Mouse (Mus musculus) urinary bladder, postnatal 36 days (tissue): Measurements from ENCODE around the gene Btbd3.

ENCODE experiments used
- DNase-seq, 2 experiments: peaks; one replicate each; pipeline ENCODE4 v3.0.0; 2022; ENCODE audit warnings: low spot score in 2 of 2, mixed read lengths in 1 of 2

Gene Btbd3

DNA sequence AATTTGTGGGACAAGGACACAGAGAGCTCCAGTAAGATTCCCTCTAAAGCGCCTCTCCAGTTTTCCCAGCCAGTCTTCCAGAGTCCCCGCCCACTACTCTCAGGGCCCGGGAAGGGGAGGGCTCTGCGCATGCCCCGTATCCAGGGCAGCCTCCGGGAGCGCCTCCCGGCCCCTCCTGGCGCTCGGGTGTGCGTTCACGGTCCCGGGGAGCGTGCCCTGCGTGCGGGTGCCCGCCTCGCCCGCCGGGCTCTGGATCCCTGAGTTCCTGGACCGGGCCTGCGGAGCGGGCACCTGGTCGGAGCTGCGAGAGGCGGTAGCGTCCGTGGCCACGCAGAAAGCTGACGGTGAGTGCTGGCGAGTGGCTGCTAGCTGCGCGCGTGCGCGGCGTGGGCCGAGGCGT lies at the start of gene Btbd3:
Btbd3 (plus strand) TSS at position 155 of the 400 bp plus-strand sequence.
- DNase-seq: peak; percentile 87 to 94

DNA sequence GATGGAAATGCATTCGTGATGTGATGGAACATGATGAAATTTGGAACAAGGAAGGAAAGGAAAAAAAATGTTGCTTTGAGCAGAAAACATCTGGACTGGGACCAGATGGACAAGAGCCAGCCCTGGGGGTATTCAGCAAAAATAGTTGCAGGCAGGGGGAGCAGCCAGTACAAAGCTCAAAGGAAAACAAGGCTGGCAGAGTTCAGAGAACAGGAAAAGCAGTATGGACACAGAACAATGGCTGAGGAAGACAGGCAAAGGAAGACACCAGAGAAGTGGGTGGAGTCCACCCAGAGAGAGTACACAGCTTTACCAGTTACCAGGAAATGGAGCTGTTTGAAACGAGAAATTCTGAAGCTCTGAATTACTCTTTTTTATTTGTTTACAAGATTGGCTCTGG lies 40.8 kb upstream of the Btbd3 start:
- peak in 1 of 2 experiments; percentile 45 for DNase-seq

DNA sequence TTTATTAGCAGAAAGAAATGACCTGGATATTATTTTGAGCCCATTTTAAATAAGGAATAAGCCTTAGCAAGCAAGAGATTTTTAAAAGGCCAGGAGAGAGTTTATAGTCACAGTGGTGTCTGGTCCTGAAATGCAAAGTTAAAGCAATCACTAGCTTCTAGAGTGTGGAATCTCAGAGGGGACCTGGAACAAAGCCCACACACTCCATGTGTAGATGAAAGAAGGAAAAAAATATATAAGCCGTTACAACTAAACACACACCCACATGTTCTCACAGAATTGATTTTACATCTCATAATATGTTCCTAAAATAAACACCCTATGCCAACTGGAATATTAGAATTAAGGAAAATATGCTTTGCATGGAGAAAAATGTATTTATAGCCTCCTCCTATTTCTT lies 36.1 kb upstream of the Btbd3 start:
- no peak for DNase-seq

DNA sequence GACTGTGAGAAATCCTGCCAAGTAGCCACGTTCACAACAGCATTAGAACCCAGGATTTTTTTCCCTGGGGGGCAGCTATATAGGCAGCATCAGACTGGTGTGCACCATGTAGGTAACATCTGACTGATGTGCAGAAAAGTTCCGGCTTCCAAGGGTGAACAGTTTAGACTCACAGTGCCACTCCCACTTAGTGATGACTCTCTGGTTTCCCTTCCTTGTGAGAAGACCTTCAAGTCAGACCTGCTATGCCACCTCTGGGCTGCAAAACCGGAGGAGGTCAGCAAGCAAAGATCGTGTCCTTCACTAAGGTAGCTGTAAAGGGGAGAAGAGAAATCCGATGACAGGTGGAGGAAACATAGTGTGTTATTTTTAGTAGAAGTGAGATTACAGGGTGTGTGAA lies 24.1 kb upstream of the Btbd3 start:
- DNase-seq: peak; percentile 13 to 33

DNA sequence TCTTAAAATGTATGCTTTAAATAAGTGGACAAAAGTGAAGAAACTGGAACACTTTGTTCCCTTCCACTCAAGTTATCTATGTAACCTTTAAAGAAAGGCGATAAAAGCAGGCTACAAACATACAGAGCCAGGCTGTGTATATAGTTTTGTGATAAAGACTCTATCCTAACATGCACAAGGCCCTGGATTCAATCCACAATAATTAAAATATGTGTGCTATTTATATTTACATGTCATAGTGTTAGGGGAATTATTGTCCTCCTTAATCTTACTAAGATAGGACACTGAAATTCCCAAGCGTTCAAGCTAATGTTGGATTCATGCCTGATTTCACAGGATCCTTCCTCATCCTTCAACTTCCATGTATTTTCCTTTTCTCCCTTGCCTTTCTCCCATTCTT lies 20.2 kb upstream of the Btbd3 start:
- no peak for DNase-seq

DNA sequence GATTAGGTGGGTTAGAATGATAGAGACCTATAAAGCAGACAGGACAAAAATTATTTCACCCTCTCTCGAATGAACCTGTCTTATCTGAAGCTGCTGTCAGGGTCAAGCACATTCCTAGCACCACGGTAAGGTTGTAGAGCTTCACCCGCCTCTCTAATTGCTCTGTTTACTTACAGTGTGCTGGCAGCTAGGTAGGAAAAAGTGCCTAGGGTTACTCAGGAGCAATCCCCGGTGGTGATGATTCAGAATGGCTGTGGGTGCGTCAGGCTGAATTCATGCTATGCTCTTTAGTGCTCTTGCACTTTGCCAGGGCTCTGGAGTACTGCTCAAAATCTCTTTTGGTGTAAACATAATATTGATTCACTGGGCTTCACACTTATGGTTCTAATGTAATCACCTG lies 13.9 kb upstream of the Btbd3 start:
- DNase-seq: no peak

DNA sequence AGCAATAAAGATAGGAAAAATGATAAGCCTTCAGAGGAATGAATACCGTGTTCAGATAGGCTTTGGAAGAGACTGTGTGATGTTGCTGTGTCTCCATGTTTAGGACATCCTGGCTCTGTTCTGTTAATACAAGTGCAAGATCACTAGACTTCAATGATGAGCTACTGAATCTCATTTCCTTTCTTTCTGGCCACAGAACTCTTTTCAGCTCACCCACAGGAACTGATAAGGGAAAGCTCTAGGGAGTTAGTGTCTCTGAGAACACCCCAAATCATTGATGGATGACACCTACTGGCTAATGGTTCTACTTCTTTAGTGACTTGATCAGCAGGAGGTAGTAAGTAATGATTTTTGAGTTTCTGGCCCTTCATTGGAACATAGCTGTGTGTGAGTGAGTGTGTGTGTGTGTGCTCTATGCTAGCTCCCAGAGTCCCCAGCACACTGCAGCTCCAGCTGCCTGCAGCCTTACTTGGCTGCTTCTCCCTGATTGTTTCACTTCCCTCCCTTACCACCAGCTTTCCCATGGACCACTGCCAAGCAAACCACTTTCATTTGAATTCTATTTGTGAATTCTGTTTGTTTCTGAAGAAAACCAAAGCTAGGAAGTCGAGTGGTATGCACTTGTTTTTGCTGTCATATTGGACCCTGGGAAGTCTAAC lies 10.6 kb upstream of the Btbd3 start:
- DNase-seq: no peak

DNA sequence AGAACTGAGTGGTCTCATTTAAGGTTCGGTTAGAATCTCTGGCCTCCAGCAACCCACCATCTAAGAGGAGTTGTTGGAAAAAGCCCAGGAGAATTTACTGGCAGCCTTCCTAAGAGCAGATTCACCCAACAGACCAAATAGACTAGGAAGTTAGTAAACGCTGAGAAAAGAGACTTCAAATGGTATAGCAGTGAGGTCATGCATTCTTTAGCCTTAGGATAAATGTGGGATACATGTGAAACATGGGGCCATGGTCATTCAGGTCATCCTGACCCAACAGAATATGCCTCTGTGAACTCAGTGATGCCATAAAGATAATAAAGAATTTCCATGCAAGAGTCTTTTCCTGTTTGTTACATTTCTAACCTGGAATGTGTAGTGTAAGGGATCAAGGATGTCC lies 8.4 kb upstream of the Btbd3 start:
- no peak for DNase-seq

DNA sequence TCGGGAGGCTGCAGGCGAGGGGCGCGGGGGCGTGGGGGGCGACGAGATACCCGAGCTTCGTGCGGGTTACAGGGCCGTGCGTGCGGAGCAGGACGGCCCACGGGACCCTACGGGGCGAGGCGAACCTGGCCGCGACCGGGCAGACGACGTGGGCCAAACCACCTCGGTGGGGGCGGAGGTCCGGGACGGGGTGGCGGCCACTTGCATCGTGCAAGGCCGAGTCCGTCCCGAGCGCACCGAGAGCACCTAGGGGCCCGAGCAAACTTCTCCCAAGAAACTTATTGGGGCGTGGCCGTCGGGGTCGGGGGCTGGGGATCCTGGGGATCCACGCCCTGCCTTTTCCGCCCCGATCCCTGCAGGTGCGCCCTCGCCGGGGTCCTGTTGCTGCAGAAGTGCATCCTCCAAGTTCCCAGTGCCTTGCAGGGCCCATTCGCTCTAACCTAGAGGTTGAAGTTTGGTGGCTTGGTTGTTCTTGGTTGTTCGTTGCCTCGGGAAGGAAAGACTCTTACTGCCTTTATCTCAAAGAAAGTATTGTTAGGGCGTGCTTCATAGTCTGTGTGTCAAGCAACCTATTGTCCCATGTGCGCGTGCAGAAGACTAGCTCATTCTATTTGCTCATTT lies 596 bp downstream of the Btbd3 start:
- DNase-seq: peak in 1 of 2 experiments; percentile 28

DNA sequence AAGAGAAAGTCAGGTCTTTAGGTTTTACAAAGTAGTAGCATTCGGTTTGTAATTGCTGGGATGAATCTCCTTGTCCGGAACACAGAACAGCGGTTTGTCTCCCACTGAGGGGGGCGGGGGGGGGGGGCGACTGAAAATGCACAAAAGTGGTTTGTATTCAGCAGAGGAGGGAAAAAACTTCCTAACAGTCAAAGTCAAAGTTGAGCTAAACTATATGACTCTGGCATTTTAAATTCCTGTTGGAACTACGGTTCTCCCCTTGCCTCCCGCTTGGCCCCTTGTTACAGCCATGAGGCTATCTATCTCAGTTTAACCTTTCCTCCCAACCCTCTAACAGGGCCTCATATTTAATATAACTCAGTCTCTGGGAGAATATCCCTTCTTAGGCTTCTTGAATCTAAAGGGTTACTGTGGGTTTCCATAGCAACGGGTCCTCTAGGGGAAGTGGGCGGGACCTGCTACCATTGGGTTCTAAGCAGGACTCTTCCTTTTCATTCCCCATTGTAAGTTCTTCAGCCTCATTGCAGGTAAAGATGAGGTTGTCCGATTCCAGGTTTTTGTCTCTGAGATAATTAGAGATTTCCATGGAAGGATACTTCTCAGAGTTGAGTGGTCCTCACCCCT lies 1.4 kb downstream of the Btbd3 start:
- DNase-seq: no peak

DNA sequence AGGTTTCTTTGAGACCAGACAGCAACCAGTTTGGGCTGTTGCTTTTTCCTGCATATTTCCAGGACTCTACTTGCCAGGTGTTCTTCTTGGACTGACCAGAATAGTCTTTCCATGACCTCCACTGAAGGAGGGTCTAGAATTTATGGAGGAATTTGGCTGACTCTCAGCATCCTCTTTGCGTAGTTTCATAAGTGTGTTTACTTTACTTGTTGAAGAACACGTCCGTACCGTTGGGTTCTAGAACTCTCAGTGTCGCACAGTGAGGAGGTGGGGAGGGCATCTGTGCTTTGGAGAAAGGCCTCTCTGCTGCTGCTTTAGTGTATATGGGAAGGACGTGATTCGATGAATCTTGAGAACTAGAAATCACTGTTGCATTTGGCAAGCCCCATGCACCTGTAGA lies 4.8 kb downstream of the Btbd3 start:
- DNase-seq: no peak

DNA sequence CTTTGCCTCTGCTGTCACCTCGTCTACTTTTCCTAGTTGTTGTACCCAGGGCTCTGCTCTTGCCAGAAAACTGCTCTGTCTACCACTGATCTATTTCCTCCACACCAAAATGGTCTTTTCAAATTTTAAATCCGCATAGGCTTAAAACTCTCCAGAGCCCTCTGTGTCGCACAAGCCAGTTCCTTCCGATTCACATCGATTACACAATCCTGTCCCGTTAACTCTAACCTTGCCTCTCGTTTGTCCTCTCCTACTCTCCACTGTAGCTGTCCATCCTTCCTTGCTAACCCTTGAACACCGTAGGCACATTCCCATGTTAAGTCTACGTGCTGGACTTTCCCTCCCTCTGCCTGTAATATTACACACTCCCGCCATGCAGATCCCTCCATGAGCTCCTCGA lies 6.5 kb downstream of the Btbd3 start:
- no peak for DNase-seq

DNA sequence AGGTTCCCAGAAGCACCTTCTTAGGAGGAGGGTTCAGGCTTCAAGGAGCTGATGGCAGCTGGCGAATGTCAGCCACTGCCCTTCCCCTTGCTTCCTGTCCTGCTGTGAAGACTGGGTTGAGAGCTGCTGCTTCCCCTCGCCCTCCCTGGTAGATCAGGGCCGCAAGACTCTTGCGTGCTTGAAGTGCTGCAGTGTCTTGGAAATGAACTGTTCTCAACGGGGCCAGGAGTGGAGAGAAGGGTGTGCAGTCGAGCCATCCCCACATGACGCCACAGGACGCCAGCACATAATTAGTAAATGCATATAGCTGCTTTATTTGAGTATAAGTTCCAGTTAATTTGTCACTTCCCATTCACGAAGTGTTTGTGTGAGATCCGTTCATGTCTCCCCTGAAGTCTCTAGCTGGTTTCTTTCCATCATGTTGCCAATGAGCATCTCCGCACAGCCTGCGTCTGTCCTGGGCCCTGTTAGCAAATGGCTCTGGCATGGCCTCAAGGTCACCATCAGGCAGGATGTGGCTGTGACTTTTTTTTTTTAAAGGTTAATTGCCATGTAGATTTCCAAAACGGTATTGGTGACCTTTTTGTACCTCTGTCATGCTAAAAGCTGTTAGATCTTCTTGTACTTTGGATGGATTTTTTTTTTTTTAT lies 9.1 kb downstream of the Btbd3 start:
- DNase-seq: no peak

DNA sequence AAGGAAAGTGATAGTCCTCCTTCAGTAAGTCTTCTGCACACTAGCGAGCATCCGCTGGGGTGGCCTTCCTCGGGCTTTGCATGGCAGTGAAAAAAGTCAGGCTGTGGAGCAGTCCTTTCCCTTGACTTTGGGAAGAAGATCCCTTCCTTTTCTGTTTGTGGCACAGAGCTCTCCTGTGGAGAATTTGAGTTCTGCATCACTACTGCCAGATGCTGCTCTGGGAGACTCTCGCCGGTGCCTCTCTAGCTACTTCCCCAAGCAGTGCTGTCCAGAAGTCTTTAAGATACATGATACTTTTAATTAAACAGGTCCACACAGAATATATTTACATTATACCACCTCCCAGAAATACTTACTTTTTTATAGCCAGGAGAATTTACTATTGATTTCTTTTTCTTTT lies 10.3 kb downstream of the Btbd3 start:
- DNase-seq: no peak

DNA sequence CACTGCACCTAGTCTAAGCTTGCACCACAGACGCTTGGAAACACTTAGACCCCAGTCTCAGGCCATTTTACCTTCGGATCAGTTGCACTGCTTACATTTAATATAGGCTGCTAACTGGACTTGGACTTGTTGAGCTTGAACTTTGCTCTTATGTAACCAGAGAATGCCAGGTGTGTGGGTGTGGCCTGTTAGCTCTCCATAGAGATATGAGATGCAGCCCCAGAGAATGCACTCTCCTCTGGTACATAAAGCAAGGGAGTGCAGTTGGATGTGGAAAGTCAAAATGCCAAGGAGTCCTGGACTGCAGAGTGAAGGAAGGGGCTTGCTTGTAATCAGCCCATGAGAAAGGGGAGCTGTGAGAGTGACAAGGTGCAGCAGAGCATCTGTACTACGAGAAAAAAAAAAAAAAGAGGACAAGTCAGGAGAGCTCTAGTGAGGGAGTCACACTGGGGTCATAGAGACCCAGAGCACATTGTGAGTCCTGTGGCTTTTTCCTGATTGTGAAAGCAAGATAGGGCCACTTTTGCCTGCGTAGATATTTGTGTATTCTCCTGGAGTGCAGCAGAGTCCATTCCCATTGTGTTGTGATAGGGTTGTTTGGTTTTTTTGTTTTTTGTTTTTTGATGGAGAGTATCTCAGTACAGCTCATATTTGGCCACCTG lies 11.6 kb downstream of the Btbd3 start:
- no peak for DNase-seq

DNA sequence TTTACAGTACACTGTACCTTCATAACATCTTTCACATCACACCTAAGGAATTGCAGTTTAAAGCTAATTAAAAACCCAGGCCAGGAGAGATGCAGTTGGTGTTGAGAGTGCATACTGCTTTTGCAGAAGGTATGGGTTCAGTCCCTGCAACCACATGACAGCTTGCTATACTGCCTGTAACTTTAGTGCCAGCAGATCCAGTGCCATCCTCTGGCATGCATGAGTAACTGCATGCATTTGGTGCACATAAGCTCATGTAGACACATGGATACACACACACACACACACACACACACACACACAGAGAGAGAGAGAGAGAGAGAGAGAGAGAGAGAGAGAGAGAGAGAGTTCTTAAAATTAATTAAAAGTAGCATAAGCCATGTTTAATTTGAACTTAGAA lies 13.0 kb downstream of the Btbd3 start:
- no peak for DNase-seq

DNA sequence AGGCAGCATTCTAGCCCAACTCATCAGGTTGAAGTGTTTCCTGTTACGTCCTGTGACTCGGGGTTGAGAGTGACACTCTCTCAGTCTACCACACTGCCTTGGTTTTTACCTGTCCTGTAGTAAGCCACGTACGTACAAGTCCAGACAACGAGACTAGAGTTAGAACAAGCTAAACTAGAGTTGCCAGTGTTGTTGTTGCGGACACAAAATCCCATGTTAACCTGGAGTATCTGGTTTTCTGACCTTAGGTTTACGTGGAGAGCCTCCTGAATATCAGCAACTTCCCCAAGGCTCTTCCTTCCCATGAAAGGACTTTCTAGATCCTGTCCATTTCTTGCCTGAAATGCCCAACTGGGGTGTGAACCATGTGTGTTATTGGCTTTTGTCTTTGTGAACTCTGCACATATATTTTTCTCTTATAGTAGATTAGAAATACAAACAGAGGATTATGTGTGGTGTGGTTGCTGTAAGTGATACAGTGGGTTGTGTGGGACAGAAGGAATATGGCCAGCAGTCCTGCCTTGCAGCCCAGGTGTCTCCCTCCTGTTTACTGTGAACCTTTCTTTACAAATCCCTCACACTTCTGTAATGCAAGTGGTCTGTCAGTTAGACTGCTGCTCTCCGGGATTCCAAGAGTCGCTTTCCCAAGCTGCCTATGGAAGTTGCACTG lies 17.2 kb downstream of the Btbd3 start:
- DNase-seq: no peak

DNA sequence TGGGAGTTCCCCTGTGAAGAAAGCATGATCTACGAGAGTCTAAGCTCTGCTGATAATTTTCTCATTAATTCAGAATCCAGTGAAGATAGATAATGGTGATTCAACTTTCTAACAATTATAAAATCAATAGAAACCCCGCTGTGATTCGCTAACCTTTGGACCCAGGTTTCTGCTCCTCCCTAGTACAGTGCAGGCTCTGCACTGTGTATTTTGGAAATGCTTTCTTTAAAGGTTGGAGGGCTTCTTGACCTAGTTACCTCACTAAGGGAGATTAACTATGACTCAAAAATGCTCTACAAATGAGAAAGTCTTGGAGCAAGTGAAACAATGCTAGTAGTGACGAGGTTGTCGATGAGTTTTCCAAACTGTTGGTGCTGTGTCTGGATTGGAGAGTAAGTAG lies 17.7 kb downstream of the Btbd3 start:
- DNase-seq: no peak

DNA sequence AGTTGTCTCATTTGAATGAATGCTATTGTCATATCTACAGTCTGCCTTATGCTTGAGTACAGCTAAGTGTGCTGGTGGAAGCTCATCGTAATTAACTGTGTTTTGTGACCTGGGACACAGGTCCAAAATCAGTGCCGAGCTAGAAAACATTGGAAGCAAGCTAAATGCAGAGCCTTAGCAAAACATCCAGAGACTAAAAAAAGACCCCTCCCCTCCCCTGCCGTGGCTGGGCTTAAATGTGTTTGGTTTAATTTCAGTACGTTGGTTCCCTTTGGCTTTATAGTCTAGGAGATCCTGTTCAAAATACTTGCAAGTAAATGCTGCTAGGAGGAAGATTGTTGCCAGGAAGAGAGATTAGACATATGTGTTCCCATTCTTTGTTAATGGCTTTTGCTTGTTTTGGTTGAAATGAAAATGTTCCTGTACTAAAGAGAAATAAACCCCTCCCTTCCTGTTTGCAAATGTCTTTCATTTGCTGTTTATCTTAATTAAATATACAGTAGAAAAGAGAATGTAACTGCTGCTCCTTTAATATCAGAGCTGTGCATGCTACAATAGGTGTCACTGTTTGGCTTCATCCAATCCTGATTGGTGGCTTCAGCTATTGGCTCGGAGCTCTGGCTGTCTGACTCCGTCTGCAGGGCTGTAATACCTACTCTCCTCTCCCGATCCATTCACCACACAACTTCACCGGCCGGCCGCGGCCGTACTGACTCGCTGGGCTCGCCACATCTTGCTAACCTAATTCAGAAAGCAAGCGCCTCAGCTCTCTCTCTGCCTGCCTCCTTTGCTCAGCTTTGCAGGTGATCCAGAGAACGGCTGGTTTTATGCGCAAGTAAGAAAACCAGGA lies 21.7 kb downstream of the Btbd3 start:
- DNase-seq: peak; percentile 49 to 72

DNA sequence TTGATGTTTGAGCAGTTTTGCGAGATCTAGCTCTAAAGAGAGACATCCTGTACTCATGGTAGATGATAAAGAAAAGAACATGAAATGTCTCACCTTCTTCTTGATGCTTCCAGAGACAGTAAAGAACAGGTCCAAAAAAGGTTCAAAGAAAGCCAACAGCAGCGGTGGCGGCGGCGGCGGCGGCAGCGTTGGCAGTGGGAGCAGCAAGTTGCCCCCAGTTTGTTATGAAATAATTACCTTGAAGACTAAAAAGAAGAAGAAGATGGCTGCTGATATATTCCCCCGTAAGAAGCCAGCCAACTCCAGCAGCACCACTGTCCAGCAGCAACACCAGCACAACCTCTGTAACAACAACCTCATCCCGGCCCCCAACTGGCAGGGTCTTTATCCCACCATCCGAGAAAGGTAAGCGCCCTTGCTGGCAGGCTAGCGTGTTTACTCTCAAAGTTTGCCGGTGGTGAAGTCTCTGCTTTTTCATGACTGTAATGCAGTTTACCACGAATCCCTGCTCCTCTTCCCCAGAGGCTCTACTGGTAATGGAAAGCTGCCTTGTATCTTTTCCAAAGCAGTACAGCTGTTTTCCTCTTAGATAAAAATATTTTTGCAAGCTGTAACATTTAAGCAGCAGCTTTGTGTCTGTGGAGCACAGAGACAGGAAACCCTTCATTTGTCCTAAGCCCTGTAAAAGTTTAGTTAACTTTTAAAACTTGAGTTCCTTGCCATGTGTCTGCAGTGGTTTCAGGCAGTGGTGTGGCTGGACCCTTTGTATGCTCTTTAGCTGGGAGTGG lies 22.7 kb downstream of the Btbd3 start:
- DNase-seq: no peak
